Mouse (Mus musculus) lung, adult 2 months (tissue): ENCODE measurements around the gene Flrt1. TPM values are rescaled to one million over a fixed set of nuclear protein-coding genes. Genes with fewer than 3 reads are reported as not detected.

ENCODE experiments used
- DNase-seq: peaks from one replicate; pipeline ENCODE4 v3.0.0; 2022
- H3K4me1 ChIP-seq: fragments of 200-500 bp; 2 replicates; pipeline ENCODE4 v1.6.1; 2011; ENCODE audit warnings: low read length; ENCODE audit not compliant: control insufficient read depth, insufficient read depth
- H3K4me3 ChIP-seq: fragments of 200-500 bp; replicated peaks from 2 replicates; pipeline ENCODE3; 2011; ENCODE audit warnings: low read depth, mild to moderate bottlenecking, control low read depth, low read length; ENCODE audit errors: extremely low read depth
- CTCF ChIP-seq: fragments of 200-500 bp; IDR thresholded peaks from 2 replicates; pipeline ENCODE4 v1.5.1; 2011; ENCODE audit warnings: mild to moderate bottlenecking, low read length, control low read depth; ENCODE audit not compliant: insufficient read depth
- POLR2A ChIP-seq: fragments of 200-500 bp; IDR thresholded peaks from 2 replicates; pipeline ENCODE4 v1.6.1; 2011; ENCODE audit warnings: low read depth, mild to moderate bottlenecking, control low read depth, low read length, borderline replicate concordance; ENCODE audit errors: extremely low read depth
- WGBS: fragments of 180-500 bp; shearing (Covaris S2); methylation state at CpG from one replicate; pipeline ENCODE4 v1.1.7; 2018; 5-methylcytosine and 5-hydroxymethylcytosine counted together
- polyA plus RNA-seq: library from polyadenylated mRNA; depleted of rRNA; stranded (reverse); fragments of >200 nt; gene quantifications from 2 replicates; pipeline ENCODE4 v1.2.3, GENCODE M21; 2012

Gene Flrt1
- polyA plus RNA-seq, 1 experiment: 0.40 TPM

DNA sequence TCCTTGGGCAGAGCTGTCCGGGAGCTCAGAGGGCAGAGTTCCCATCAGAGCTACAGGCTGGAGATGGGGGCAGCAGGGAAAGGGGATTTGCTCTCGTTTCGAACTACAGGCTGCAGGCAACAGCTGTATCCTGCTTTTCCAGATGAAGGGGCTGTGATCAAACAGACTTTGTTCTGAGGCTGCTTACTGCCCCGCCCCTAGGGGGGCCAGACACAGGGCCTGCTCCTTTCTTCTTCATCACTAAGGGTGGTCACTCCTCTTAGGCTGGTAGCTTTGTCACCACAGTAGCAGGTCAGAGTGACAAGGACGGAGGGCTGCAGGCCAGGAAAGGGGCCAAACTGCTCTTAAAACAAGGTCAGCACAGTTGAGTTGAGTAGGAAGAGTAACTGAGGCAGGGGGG lies 4.6 kb upstream of the Flrt1 start:
- no peak for DNase-seq
- WGBS: 60% methylated on average over 5 of the region's 5 CpGs
- Histone ChIP-seq H3K4me3 (no peak overlapping the region), H3K4me1 (peaks cover 2% of the 10 kb centered on the region; the same call in 1 of the 2 replicates)
- TF ChIP-seq CTCF: no peak
- TF ChIP-seq POLR2A: no peak

DNA sequence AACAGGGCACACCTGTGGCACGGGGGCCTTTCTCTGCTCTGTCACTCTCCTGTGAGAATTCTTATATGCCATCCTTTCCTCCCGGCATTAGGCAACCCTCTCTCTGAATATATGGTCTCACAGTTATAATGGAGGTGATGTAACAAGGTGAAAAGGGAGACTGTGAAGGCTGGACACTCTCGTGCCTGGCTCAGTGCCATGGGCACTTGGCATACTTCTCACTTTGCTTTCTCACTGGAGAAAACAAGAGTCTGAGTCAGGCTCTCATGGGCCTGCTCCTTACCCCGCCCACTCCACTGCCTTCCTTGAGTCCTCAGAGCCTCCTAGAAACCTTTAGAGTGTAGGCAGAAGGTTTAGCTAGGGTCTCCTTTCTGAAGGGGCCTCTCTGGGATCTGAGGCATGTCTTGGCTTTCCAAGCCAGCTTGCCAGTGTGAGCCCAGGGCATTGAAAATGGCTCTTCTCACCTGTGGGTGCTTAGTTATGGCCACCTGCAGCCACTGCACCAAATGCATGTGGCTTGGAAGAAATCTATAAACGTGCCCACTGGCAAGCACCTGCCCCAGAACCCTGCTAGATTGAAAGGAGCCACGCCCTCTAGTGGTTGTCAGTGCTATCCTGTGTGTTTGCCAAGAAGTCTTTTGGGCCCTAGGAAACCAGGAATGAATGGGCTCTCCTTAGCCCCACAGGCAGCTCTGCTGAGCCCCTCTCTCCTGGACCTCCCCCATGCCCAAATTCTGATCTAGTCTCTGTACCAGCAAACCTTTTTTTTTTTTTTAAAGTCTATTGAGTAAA lies 2.8 kb upstream of the Flrt1 start:
- TF ChIP-seq CTCF: peak; percentile 9; the same call in 1 of the 2 replicates
- TF ChIP-seq POLR2A: no peak
- Histone ChIP-seq H3K4me1 (peaks cover 2% of the 10 kb centered on the region; the same call in 1 of the 2 replicates), H3K4me3 (no peak overlapping the region)
- peak; percentile 79 for DNase-seq
- 39% methylated on average over 6 of the region's 6 CpGs for WGBS

DNA sequence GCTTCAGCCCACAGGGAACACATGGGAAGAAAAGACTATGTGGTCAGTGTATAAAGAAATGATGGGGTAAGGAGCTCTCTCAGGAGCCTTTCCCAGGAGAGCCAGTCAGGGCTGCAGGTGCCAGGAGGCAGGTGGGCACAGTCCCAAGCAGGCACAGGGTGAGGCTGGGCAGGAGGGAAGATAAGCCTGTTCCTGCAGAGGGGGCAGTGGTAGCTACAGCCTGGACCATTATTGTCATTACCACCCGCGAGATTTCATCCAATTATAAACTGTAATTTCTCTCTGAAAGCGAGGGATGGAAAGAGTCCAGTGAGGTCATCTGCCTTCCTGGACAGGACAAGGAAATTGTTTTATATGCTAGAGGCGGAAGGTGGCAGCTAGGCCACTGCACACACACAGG lies 1.6 kb upstream of the Flrt1 start:
- H3K4me1 ChIP-seq: no peaks in the 10 kb centered on the region
- H3K4me3 ChIP-seq: no peak overlapping the region
- WGBS: 52% methylated on average over 4 of the region's 4 CpGs
- no peak for TF ChIP-seq CTCF
- DNase-seq: no peak

DNA sequence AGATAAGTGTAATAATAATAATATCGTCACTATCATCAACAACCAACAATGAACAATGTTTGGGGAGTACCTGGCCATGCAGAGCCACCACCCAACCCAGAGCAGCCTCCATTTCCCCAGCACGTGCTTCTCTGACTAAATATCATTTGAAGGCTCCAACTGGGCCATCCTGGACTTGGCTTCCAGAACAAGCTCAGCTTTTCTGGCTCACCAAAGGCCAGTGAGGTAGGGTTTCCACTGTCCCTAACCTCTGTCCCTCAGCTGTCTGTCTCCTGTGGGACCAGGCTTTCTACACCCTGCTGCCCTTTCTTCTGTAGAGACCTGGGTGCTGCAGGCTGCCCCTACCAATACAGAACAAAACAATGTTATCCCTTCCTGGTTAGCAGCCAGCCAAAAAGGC lies 1.0 kb upstream of the Flrt1 start:
- 67% methylated on average over 2 of the region's 2 CpGs for WGBS
- no peaks in the 10 kb centered on the region for H3K4me1 ChIP-seq
- H3K4me3 ChIP-seq: no peak overlapping the region
- DNase-seq: no peak
- no peak for TF ChIP-seq CTCF
- no peak for TF ChIP-seq POLR2A

DNA sequence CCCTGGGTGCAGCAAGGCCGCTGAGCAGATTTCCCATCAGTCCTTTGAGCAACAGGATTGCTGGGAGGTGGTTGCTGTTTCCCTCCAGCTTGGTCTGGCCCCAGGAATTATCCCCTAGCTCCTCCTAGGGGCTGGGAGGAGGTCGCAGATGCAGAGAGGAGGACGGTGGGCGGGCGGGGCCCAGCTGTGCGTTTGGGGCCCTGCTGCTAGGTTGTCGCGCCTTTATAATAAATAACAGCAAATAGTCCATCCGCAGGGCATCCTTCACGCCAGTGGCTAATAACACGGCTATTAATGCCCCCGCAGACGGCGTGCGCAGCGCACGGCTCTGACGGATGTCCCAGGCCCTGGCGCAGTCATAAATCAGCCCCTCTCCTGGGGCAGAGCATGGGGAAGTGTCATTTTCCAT lies 1.5 kb downstream of the Flrt1 start:
- Histone ChIP-seq H3K4me3 (no peak overlapping the region), H3K4me1 (no peaks in the 10 kb centered on the region)
- no peak for DNase-seq
- 56% methylated on average over 19 of the region's 19 CpGs for WGBS
- TF ChIP-seq CTCF (no peak), POLR2A (no peak)

DNA sequence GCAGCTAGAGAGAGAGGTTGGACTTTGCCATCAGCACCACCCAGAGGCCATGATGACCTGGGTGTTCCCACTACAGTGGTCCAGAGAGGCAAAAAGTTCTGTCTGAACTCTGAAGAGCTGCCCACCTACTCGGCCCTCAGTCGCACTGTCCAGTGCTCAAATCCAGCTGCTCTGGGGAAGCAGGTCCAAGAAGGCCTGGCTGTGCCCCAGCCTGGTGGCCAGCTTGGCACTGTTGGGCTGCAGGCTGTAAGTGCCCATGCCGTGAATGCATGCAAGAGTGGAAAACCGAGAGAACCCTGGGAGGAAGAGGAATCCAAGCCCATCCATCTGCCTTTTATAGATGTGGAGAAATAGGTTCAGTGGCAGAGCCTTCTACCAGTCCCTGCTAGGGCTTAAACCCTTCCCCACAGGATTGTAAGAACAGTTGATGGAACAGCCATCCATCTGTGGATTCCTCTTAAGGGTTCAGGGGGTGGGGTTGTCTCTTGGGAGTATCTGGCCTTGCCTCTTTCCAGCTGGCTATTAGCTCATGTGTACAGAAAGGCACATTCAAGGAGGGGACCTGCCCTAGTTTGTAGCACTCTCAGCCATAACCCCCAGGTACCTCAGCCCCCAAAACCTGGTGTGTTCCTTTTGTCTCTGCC lies 2.1 kb downstream of the Flrt1 start:
- H3K4me3 ChIP-seq: no peak overlapping the region
- no peaks in the 10 kb centered on the region for H3K4me1 ChIP-seq
- no peak for TF ChIP-seq CTCF
- no peak for TF ChIP-seq POLR2A
- WGBS: 67% methylated on average over 4 of the region's 4 CpGs
- no peak for DNase-seq

DNA sequence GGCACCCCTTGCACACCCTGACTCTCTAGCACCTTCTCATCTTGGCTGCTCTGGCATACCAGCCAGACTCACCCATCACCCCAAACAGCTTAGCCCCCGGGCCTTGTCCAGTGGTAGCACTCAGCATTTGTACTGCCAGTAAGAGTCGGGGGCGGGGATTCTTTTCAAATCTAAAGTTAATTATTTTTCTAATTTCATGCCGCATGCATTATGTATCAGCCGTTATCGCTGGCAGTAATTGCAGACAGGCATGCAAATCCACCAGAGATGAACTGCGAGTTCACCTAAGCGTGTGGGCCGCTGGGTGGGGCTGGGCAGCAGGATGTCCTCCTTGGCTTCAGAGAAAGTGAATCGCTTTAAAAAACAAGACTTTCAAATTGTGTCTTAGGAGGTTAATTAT lies 3.5 kb downstream of the Flrt1 start:
- Histone ChIP-seq H3K4me1 (no peaks in the 10 kb centered on the region), H3K4me3 (no peak overlapping the region)
- no peak for TF ChIP-seq CTCF
- TF ChIP-seq POLR2A: no peak
- 89% methylated on average over 10 of the region's 10 CpGs for WGBS
- DNase-seq: no peak

DNA sequence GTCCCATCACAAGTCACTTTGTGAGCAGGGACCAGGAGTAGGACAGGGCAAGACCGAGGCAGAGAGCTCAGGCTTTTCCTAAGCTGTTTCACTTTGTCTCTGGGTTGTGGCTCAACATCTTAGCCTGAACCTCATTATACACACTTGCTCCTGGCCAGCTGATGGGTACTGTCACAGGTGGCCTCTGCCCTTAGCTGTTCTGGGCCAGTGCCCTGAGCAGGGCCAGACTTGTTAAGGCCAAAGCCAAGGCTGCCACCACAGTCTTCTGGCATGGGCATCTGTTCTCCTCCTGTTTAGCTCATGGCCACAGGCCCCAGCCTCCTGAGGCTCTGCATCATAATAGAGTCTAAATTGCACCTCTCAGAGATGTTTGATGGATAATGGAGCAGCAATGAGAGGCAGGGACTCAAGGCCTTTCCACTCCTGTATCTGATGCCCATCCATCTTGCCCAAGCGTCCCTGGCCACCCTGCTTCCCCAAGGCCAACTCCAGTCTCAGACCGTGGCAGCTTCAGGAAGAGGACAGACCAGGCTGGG lies 5.8 kb downstream of the Flrt1 start:
- TF ChIP-seq POLR2A (no peak), CTCF (no peak)
- no peak overlapping the region for H3K4me3 ChIP-seq
- no peaks in the 10 kb centered on the region for H3K4me1 ChIP-seq
- no peak for DNase-seq
- 77% methylated on average over 3 of the region's 3 CpGs for WGBS

DNA sequence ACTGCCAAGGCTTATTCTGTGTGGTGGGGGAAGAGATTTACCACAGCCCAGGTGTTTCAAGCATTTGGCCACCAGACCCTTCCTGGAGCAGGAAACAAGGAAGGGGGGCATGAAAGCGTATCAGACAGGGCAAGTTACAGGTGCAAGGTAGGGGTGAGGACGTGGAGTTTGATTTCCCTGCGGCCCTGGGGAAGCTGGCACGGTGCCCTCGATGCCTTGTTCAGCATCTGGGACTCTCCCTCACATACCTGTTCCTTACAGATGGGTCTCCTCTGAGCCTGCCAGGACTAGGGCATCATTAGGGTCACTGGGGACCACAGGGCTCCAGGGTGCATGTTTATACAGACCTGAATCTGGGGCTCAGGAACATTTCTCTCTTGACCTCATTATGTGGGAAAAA lies 12.8 kb downstream of the Flrt1 start:
- Histone ChIP-seq H3K4me1 (no peaks in the 10 kb centered on the region), H3K4me3 (no peak overlapping the region)
- no peak for TF ChIP-seq CTCF
- no peak for TF ChIP-seq POLR2A
- WGBS: 64% methylated on average over 5 of the region's 5 CpGs
- DNase-seq: no peak
